Mouse (Mus musculus): ENCODE results near the gene Cerkl.

- no peak for TF ChIP-seq CTCF (IDR thresholded peaks at IDR 0.05; ENCODE audit: low read depth, low read length)
- no peak for TF ChIP-seq GATA2 (IDR thresholded peaks at IDR 0.05; ENCODE audit: borderline replicate concordance, low read depth, low read length)
- no peak for TF ChIP-seq GATA1 (IDR thresholded peaks at IDR 0.05; ENCODE audit: borderline replicate concordance, low read length)
- no peak for TF ChIP-seq POLR2AphosphoS5 (IDR thresholded peaks at IDR 0.05; ENCODE audit: insufficient replicate concordance, low read depth, low read length)
Observed at GRCm38 (mm10) chr2:79398831-79399230, 57.8 kb downstream of the Cerkl start.

Measured in G1E (cell line).